Mouse (Mus musculus): Measurements from ENCODE around the gene Spam1.

Spam1 gene

DNA sequence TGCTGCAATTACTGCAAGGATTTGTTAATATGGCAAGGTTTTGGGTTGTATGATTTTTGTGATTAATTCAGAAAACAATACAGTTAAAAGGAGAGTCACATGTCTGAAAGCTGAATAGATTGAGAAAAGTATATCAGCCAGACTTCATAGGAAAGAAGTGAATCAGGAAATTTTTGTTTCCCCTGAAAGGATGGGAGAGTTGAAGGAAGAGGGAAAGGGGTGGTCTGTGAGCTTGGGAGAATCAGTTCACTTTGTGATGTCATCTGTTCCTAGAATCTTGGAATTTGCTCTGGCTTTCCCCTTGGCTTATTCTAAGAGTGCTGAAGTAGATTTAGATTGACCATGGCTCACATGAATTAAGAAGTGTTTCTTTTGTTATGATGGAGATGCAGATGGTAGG is at the start of gene Spam1:
TSS of gene Spam1 (plus strand) at position 301 of the 400 bp plus-strand sequence.
- DNase-seq = no peak

- no peak for DNase-seq
These were observed 43.0 kb upstream of the Spam1 start, which contains the start of gene Hyal4 for GRCm38 (mm10) chr6:24748029-24748428. Gene Hyal4 (plus strand): TSS chr6:24748329.

- DNase-seq = no peak
These were observed 31.7 kb upstream of the Spam1 start for GRCm38 (mm10) chr6:24759281-24759680.

- no peak for DNase-seq
These were observed 24.7 kb upstream of the Spam1 start for GRCm38 (mm10) chr6:24766261-24766660.

GRCm38 (mm10) chr6:24779182-24779581 is 11.8 kb upstream of the Spam1 start:
- no peak for DNase-seq

DNA sequence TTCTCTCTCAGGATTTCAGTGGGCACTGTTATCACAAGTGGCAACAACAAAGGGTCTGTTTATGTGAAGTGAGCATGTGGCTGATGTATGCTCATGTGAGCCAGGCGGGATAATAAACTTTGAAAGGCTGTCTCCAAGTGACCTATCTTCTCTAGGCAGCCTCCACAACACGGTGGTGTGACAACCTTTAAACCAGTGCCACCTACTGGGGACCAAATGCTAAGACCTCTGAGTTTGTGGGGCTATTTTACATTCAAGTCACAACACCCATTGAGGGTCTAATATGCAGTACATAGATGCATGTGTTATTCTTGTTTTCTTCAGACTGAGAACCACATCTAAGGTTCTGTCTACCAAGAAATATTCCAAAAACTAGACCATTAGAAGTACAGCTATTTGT is 31.1 kb downstream of the Spam1 start:
- no peak for DNase-seq

Measured in lung, postnatal 14 days (tissue).